In genomic region chr11:121235475-121236238, GRCm38 (mm10) we compare ENCODE assay signal across 7 mouse cellular contexts. TPM values are rescaled to one million over a fixed set of nuclear protein-coding genes. Genes with fewer than 3 reads are reported as not detected.
DNase-seq lines count a peak whose midpoint lies in the region; ATAC-seq and TF ChIP-seq lines count a peak whose summit lies in the region.

No protein-coding gene starts in this region.

- peak overlapping the region; percentile 88 for H3K4me3 ChIP-seq in E14TG2a.4 (replicated peaks; ENCODE audit: low read length)
- peak overlapping the region; percentile 81; the same call in 1 of the 2 replicates for H3K4me3 ChIP-seq in hindbrain, embryonic 15.5 days
- peak overlapping the region; percentile 87 for H3K4me3 ChIP-seq in liver, embryonic 13.5 days (replicated peaks)
- H3K4me3 ChIP-seq in neural tube, embryonic 15.5 days (replicated peaks): peak overlapping the region; percentile 55

- peak overlapping the region; percentile 100 for H3K27ac ChIP-seq in hindbrain, embryonic 15.5 days (replicated peaks)
- H3K27ac ChIP-seq in liver, embryonic 13.5 days: peak overlapping the region; percentile 99
- peak overlapping the region; percentile 100 for H3K27ac ChIP-seq in neural tube, embryonic 15.5 days (replicated peaks)

- H3K27me3 ChIP-seq in E14TG2a.4 (ENCODE audit: insufficient read depth, low read length): 0 out of 2 replicates have a peak, but pooled peaks cover 2% of the 10 kb centered on the region
- no peaks in the 10 kb centered on the region for H3K27me3 ChIP-seq in hindbrain, embryonic 15.5 days
- no peaks in the 10 kb centered on the region for H3K27me3 ChIP-seq in liver, embryonic 13.5 days
- no peaks in the 10 kb centered on the region for H3K27me3 ChIP-seq in neural tube, embryonic 15.5 days (replicated peaks)

- peaks cover 17% of the 10 kb centered on the region for H3K36me3 ChIP-seq in E14TG2a.4 (ENCODE audit: insufficient read depth, low read length)
- peaks cover 12% of the 10 kb centered on the region; the same call in 1 of the 2 replicates for H3K36me3 ChIP-seq in hindbrain, embryonic 15.5 days
- H3K36me3 ChIP-seq in liver, embryonic 13.5 days: peaks cover 18% of the 10 kb centered on the region
- H3K36me3 ChIP-seq in neural tube, embryonic 15.5 days: peaks cover 8% of the 10 kb centered on the region; the same call in 1 of the 2 replicates

- no peaks in the 10 kb centered on the region for H3K9me3 ChIP-seq in E14TG2a.4 (ENCODE audit: low read length)
- no peaks in the 10 kb centered on the region for H3K9me3 ChIP-seq in hindbrain, embryonic 15.5 days
- no peaks in the 10 kb centered on the region for H3K9me3 ChIP-seq in liver, embryonic 13.5 days (replicated peaks)
- no peaks in the 10 kb centered on the region for H3K9me3 ChIP-seq in neural tube, embryonic 15.5 days (replicated peaks)

- no peak for ATAC-seq in hindbrain, embryonic 15.5 days (ENCODE audit: low FRiP score, low read depth)
- no peak for ATAC-seq in liver, embryonic 13.5 days (ENCODE audit: low read depth)
- no peak for ATAC-seq in neural tube, embryonic 15.5 days (ENCODE audit: low FRiP score)

- DNase-seq in 416B (ENCODE audit: low read depth): peak; percentile 76
- peak; percentile 66 for DNase-seq in embryo, embryonic 10.5 days (ENCODE audit: low spot score)
- DNase-seq in liver, embryonic 13.5 days: peak; percentile 61
- DNase-seq in frontal cortex, postnatal 25 days (ENCODE audit: low spot score in 2 of 2): no peak

- H3K9ac ChIP-seq in hindbrain, embryonic 15.5 days: no peak overlapping the region
- peak overlapping the region; percentile 77 for H3K9ac ChIP-seq in liver, embryonic 13.5 days
- H3K9ac ChIP-seq in neural tube, embryonic 15.5 days (replicated peaks): peak overlapping the region; percentile 72; the same call in 1 of the 2 replicates

- peak overlapping the region; percentile 59 for H3K4me2 ChIP-seq in hindbrain, embryonic 15.5 days
- H3K4me2 ChIP-seq in liver, embryonic 13.5 days: peak overlapping the region; percentile 77
- H3K4me2 ChIP-seq in neural tube, embryonic 15.5 days: peak overlapping the region; percentile 65

- 26% methylated on average over 9 of the region's 9 CpGs for WGBS in hindbrain, embryonic 15.5 days
- WGBS in liver, embryonic 13.5 days (ENCODE audit: insufficient replicate concordance): 18% methylated on average over 9 of the region's 9 CpGs
- 25% methylated on average over 9 of the region's 9 CpGs for WGBS in neural tube, embryonic 15.5 days

- H3K4me1 ChIP-seq in E14TG2a.4 (replicated peaks; ENCODE audit: low read depth, low read length): peaks cover 18% of the 10 kb centered on the region
- peaks cover 33% of the 10 kb centered on the region for H3K4me1 ChIP-seq in hindbrain, embryonic 15.5 days (replicated peaks)
- H3K4me1 ChIP-seq in liver, embryonic 13.5 days (replicated peaks): peaks cover 65% of the 10 kb centered on the region
- H3K4me1 ChIP-seq in neural tube, embryonic 15.5 days: peaks cover 35% of the 10 kb centered on the region

- TF ChIP-seq CTCF in E14TG2a.4 (conservative IDR thresholded peaks at IDR 0.05; ENCODE audit: low read length): peak; percentile 81

RNA-seq across cellular contexts. Expression of gene Narf, which starts 1.4 kb away (rescaled TPM):
- 81.6 and 86.8 TPM in 2 replicates for polyA plus RNA-seq in hindbrain, embryonic 15.5 days (2015; fragmentation: Nextera tagmentation; extraction: Ambion mirVana)
- 101 and 117 TPM in 2 replicates for polyA plus RNA-seq in liver, embryonic 13.5 days (2015; fragmentation: Nextera tagmentation; extraction: Ambion mirVana)
- polyA plus RNA-seq in neural tube, embryonic 15.5 days (2015; fragmentation: Nextera tagmentation; extraction: Ambion mirVana): 85.9 and 99.1 TPM in 2 replicates

RNA-seq across cellular contexts. Expression of gene Cybc1, which starts 6.5 kb away (rescaled TPM):
- polyA plus RNA-seq in hindbrain, embryonic 15.5 days (2015; fragmentation: Nextera tagmentation; extraction: Ambion mirVana): 36.9 and 37.4 TPM in 2 replicates
- polyA plus RNA-seq in liver, embryonic 13.5 days (2015; fragmentation: Nextera tagmentation; extraction: Ambion mirVana): 20.0 and 21.0 TPM in 2 replicates
- 35.7 and 38.9 TPM in 2 replicates for polyA plus RNA-seq in neural tube, embryonic 15.5 days (2015; fragmentation: Nextera tagmentation; extraction: Ambion mirVana)

RNA-seq across cellular contexts. Expression of gene Foxk2, which starts 24.1 kb away (rescaled TPM):
- 15.7 TPM in 2 replicates for polyA plus RNA-seq in hindbrain, embryonic 15.5 days (2015; fragmentation: Nextera tagmentation; extraction: Ambion mirVana)
- polyA plus RNA-seq in liver, embryonic 13.5 days (2015; fragmentation: Nextera tagmentation; extraction: Ambion mirVana): 3.4 and 3.9 TPM in 2 replicates
- polyA plus RNA-seq in neural tube, embryonic 15.5 days (2015; fragmentation: Nextera tagmentation; extraction: Ambion mirVana): 11.4 and 12.8 TPM in 2 replicates

RNA-seq across cellular contexts. Expression of gene Ogfod3, which starts 31.1 kb away (rescaled TPM):
- polyA plus RNA-seq in hindbrain, embryonic 15.5 days (2015; fragmentation: Nextera tagmentation; extraction: Ambion mirVana): 28.3 and 29.9 TPM in 2 replicates
- 14.7 and 14.9 TPM in 2 replicates for polyA plus RNA-seq in liver, embryonic 13.5 days (2015; fragmentation: Nextera tagmentation; extraction: Ambion mirVana)
- polyA plus RNA-seq in neural tube, embryonic 15.5 days (2015; fragmentation: Nextera tagmentation; extraction: Ambion mirVana): 26.8 and 31.7 TPM in 2 replicates

RNA-seq across cellular contexts. Expression of gene Hexdc, which starts 31.4 kb away (rescaled TPM):
- 31.6 and 32.5 TPM in 2 replicates for polyA plus RNA-seq in hindbrain, embryonic 15.5 days (2015; fragmentation: Nextera tagmentation; extraction: Ambion mirVana)
- polyA plus RNA-seq in liver, embryonic 13.5 days (2015; fragmentation: Nextera tagmentation; extraction: Ambion mirVana): 2.2 and 2.4 TPM in 2 replicates
- polyA plus RNA-seq in neural tube, embryonic 15.5 days (2015; fragmentation: Nextera tagmentation; extraction: Ambion mirVana): 28.9 and 35.1 TPM in 2 replicates

Comparison
In these comparisons a context has a peak if more than half of its experiments do, and no peak if none do; other contexts are left out.
1. DNase-seq: peak in 416B (single experiment), embryo, embryonic 10.5 days (single experiment) and liver, embryonic 13.5 days (single experiment); none in frontal cortex, postnatal 25 days (0 of 2).
2. Peak in every context shown above with its lines, with median percentiles within 50 percentile points of each other: H3K4me3 ChIP-seq, H3K27ac ChIP-seq and H3K4me2 ChIP-seq.